Mouse (Mus musculus): ENCODE measurements at regions not wholly inside any gene's neighbourhood (a gene's known extent, or its start where the extent isn't known, plus 50 kb on each side); places are given as distances from the start of the nearest gene placed in this dataset.

DNA sequence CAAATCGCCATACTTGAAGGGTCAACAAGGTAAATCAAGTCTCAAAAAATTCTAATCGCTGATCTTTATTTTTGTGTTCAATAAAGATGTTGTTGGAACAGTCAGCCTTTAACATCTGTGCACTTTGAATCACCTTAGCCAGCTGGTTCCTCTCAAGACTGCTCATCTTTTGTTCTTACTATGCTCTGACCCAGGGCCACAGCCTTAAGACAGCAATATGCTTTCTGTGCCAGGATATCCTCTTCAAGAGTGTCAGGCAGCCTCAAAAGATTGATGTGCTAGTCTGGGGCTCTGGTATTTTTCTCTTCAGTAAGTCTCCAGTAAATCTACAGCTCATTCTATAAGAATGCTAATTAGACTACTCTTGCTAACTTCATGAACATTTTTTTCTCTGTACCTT, 199.9 kb downstream of the Dph6 start:
- Histone ChIP-seq H3K9ac (no peak overlapping the region), H3K4me3 (replicated peaks; ENCODE audit: low read length) (no peak overlapping the region), H3K36me3 (replicated peaks; ENCODE audit: control insufficient read depth, insufficient read depth) (no peaks in the 10 kb centered on the region), H3K27me3 (ENCODE audit: control insufficient read depth, insufficient read depth, low read length) (no peaks in the 10 kb centered on the region), H3K4me2 (replicated peaks) (no peak overlapping the region), H3K27ac (no peak overlapping the region), H3K9me3 (ENCODE audit: control insufficient read depth, low read length) (no peaks in the 10 kb centered on the region), H3K4me1 (replicated peaks; ENCODE audit: control insufficient read depth, insufficient read depth, low read length) (no peaks in the 10 kb centered on the region)
- no peak for ATAC-seq (ENCODE audit: low FRiP score)
- no peak for DNase-seq (ENCODE audit: low spot score)
- 87% methylated on average over 2 of the region's 2 CpGs for WGBS

DNA sequence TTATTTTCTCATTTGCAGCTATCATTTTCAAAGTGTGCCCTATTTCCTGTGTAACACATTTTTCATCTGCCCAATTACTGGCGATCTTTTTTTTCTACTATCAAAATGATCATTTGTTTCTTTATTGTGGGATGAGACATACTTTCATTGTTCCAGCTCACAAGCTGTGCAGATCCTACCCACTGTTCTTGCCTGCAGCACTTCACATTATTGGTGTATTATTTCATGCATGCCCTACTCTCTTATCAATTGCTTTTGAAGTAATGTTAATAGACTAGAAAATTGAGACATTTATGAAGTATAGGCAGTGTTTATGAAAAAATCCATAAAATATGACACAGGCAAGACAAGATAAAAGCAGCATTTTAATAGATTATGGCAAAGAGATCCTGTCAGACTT, 204.6 kb downstream of the Dph6 start:
- no peak for DNase-seq (ENCODE audit: low spot score)
- Histone ChIP-seq H3K9me3 (ENCODE audit: control insufficient read depth, low read length) (no peaks in the 10 kb centered on the region), H3K4me2 (replicated peaks) (no peak overlapping the region), H3K36me3 (replicated peaks; ENCODE audit: control insufficient read depth, insufficient read depth) (no peaks in the 10 kb centered on the region), H3K27me3 (ENCODE audit: control insufficient read depth, insufficient read depth, low read length) (no peaks in the 10 kb centered on the region), H3K9ac (no peak overlapping the region), H3K4me3 (replicated peaks; ENCODE audit: low read length) (no peak overlapping the region), H3K27ac (no peak overlapping the region), H3K4me1 (replicated peaks; ENCODE audit: control insufficient read depth, insufficient read depth, low read length) (no peaks in the 10 kb centered on the region)
- WGBS = 72% methylated on average over 1 of the region's 1 CpGs
- no peak for ATAC-seq (ENCODE audit: low FRiP score)

DNA sequence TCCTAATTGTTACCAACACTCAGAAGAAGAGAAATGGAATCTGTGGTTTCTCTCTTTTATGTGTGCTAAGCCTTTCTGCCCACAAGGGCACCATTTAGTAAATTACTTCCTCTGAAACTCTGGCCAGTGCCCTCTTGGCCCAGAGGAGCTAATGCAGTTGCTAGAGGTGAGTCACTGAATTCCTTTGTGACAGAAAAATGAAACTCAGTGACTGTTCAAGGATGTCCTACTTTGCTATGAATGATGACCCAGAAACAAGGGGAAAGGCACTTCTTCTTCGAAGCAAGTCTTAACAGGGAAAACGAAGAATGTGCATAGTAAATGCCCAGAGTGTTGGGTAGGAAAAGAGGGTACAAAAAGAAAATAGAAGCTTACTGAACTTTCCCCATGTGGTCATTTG, 211.0 kb downstream of the Dph6 start:
- 80% methylated on average over 2 of the region's 2 CpGs for WGBS
- ATAC-seq (ENCODE audit: low FRiP score) = no peak

DNA sequence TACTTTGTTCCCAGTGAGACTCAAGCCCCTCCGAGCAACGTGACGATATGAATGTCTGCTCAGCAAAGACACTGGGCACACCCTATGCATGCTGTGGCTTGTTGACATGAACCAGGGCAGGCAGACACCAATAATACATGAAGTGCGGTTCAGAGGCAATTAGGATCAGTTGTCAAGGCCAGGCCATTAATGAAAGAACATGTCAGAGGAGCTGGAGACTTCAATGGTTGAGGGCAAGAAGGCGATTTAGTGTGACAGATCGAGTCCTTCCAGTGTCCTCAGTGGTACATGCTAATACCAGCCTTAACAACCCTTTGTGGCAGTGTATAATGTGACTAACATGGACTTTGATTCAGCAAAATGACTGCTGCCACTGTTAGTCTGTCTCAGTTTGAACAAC, 213.8 kb downstream of the Dph6 start:
- no peak for DNase-seq (ENCODE audit: low spot score)
- 22% methylated on average over 6 of the region's 6 CpGs for WGBS
- no peaks in the 10 kb centered on the region for H3K27me3 ChIP-seq (ENCODE audit: control insufficient read depth, insufficient read depth, low read length)
- ATAC-seq (ENCODE audit: low FRiP score) = no peak
- H3K27ac ChIP-seq = peak overlapping the region; percentile 7; the same call in 1 of the 2 replicates
- H3K36me3 ChIP-seq (replicated peaks; ENCODE audit: control insufficient read depth, insufficient read depth) = no peaks in the 10 kb centered on the region
- no peaks in the 10 kb centered on the region for H3K4me1 ChIP-seq (replicated peaks; ENCODE audit: control insufficient read depth, insufficient read depth, low read length)
- no peak overlapping the region for H3K4me3 ChIP-seq (replicated peaks; ENCODE audit: low read length)
- no peaks in the 10 kb centered on the region for H3K9me3 ChIP-seq (ENCODE audit: control insufficient read depth, low read length)
- H3K4me2 ChIP-seq (replicated peaks) = no peak overlapping the region
- no peak overlapping the region for H3K9ac ChIP-seq

More for the DNA sequence above, 211.0 kb downstream of the Dph6 start:
- no peaks in the 10 kb centered on the region for H3K4me1 ChIP-seq (replicated peaks; ENCODE audit: control insufficient read depth, insufficient read depth, low read length)
- H3K4me3 ChIP-seq (replicated peaks; ENCODE audit: low read length) = no peak overlapping the region
- H3K36me3 ChIP-seq (replicated peaks; ENCODE audit: control insufficient read depth, insufficient read depth) = no peaks in the 10 kb centered on the region
- no peaks in the 10 kb centered on the region for H3K27me3 ChIP-seq (ENCODE audit: control insufficient read depth, insufficient read depth, low read length)
- H3K27ac ChIP-seq = no peak overlapping the region
- DNase-seq (ENCODE audit: low spot score) = no peak
- H3K9me3 ChIP-seq (ENCODE audit: control insufficient read depth, low read length) = no peaks in the 10 kb centered on the region
- H3K9ac ChIP-seq = no peak overlapping the region
- no peak overlapping the region for H3K4me2 ChIP-seq (replicated peaks)

DNA sequence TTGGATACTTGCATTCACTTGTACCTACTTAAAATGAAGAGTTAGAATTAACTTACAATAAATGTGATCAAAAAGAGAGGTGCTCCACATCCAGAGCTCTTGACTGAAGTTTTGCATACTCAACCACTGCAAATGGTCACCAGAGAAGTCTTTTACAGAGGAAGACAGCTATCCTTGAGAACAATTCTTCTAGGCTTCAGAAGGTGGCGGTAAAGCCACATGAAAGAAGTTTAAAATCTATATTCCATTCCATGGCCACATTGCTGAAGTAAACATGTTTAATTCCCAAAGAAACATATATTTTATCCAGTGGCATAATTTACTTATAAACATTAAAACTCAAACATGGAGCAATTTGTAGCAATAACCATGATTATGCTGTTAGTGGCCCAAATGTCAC, 215.1 kb downstream of the Dph6 start:
- ATAC-seq (ENCODE audit: low FRiP score) = no peak
- DNase-seq (ENCODE audit: low spot score) = peak; percentile 79
- H3K9me3 ChIP-seq (ENCODE audit: control insufficient read depth, low read length) = no peaks in the 10 kb centered on the region
- no peaks in the 10 kb centered on the region for H3K36me3 ChIP-seq (replicated peaks; ENCODE audit: control insufficient read depth, insufficient read depth)
- H3K27ac ChIP-seq = no peak overlapping the region
- WGBS = 57% methylated on average over 1 of the region's 1 CpGs
- H3K4me3 ChIP-seq (replicated peaks; ENCODE audit: low read length) = no peak overlapping the region
- no peaks in the 10 kb centered on the region for H3K4me1 ChIP-seq (replicated peaks; ENCODE audit: control insufficient read depth, insufficient read depth, low read length)
- H3K27me3 ChIP-seq (ENCODE audit: control insufficient read depth, insufficient read depth, low read length) = no peaks in the 10 kb centered on the region
- H3K4me2 ChIP-seq (replicated peaks) = no peak overlapping the region
- H3K9ac ChIP-seq = no peak overlapping the region

DNA sequence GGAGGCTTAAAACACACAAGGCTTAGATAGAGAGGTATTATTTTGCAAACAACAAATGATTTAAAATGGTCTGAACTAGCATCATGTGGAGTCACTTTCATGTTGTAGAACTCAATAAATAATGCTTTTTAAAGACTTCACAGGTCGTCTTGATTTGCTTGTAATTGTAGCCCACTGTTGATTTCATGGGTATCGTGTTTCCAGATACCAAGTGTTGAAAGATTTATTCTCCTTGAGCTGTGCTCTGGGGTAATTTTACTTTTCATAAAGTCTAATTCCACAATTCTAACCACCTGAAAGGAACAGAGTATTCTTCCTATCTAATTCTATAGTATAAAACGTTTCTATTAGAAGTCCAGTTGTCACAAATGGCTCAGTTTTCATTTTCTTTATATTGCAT, 216.7 kb downstream of the Dph6 start:
- no peak overlapping the region for H3K4me2 ChIP-seq (replicated peaks)
- WGBS = 53% methylated on average over 3 of the region's 3 CpGs

DNA sequence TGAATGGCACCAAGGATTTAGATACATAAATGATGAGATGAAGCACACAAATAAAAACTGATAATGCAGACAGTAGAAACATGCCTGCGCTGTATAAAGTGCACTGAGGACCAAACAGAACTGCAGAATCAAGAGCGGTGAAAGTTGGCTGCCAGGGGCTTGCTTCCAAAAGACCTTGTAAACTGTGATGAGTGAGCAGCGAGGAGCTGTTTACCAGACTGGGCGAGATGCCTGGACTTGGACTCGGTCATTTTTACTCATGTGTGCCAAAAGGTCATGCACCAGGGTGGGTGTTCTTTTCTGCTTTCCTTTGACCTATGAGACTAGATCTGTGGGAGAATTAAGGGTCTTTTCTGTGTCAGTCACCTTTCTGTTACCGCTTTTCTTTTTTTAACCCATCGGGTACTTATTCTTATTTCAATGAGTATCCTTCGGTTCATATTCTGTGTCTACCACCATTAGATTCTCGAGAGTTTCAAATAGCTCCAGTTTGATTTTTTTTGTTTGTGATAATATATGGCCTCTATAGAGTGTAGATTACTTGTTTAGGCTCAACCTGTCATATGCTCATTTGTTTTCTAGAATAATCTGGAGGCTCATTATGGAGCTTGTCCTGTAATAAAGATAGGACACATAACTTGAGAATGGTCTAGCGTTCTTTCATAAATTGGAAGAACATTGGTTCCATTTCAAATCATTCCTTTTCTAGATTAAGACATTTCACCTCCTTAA, 226.3 kb upstream of the Zfp770 start:
- ATAC-seq (ENCODE audit: low FRiP score) (no peak), DNase-seq (ENCODE audit: low spot score) (no peak)
- no peak overlapping the region for H3K27ac ChIP-seq
- H3K9me3 ChIP-seq (ENCODE audit: control insufficient read depth, low read length) = no peaks in the 10 kb centered on the region
- H3K27me3 ChIP-seq (ENCODE audit: control insufficient read depth, insufficient read depth, low read length) = no peaks in the 10 kb centered on the region
- no peak overlapping the region for H3K4me2 ChIP-seq (replicated peaks)
- WGBS = 83% methylated on average over 10 of the region's 10 CpGs
- H3K4me3 ChIP-seq (replicated peaks; ENCODE audit: low read length) = no peak overlapping the region
- no peaks in the 10 kb centered on the region for H3K4me1 ChIP-seq (replicated peaks; ENCODE audit: control insufficient read depth, insufficient read depth, low read length)
- H3K9ac ChIP-seq = no peak overlapping the region
- no peaks in the 10 kb centered on the region for H3K36me3 ChIP-seq (replicated peaks; ENCODE audit: control insufficient read depth, insufficient read depth)

More for the DNA sequence above, 216.7 kb downstream of the Dph6 start:
- ATAC-seq (ENCODE audit: low FRiP score) = no peak
- no peak overlapping the region for H3K9ac ChIP-seq
- H3K36me3 ChIP-seq (replicated peaks; ENCODE audit: control insufficient read depth, insufficient read depth) = no peaks in the 10 kb centered on the region
- DNase-seq (ENCODE audit: low spot score) = no peak
- no peak overlapping the region for H3K4me3 ChIP-seq (replicated peaks; ENCODE audit: low read length)
- H3K27me3 ChIP-seq (ENCODE audit: control insufficient read depth, insufficient read depth, low read length) = no peaks in the 10 kb centered on the region
- no peak overlapping the region for H3K27ac ChIP-seq
- no peaks in the 10 kb centered on the region for H3K4me1 ChIP-seq (replicated peaks; ENCODE audit: control insufficient read depth, insufficient read depth, low read length)
- H3K9me3 ChIP-seq (ENCODE audit: control insufficient read depth, low read length) = no peaks in the 10 kb centered on the region

DNA sequence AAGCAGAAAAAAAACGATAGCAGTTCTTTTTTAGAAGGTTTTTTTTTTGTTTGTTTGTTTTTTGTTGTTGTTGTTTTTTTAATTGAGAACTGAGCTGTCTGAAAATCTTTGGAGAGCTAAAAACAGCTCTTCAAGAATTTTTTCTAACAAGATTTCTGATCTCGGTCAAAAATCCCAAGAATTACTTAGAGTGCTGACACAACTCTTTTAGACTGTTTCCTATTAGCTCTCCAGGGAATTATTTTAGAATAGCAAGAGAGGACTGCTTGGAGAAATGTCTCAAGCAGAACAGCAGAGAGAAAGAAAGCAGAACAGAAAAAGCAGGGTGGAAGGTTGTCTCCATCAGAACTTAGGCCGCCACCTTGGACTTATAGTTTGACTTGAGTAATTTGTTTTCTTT, 218.1 kb upstream of the Zfp770 start:
- Histone ChIP-seq H3K36me3 (replicated peaks; ENCODE audit: control insufficient read depth, insufficient read depth) (no peaks in the 10 kb centered on the region), H3K9me3 (ENCODE audit: control insufficient read depth, low read length) (0 out of 2 replicates have a peak, but pooled peaks cover 6% of the 10 kb centered on the region), H3K4me2 (replicated peaks) (no peak overlapping the region), H3K9ac (no peak overlapping the region), H3K4me1 (replicated peaks; ENCODE audit: control insufficient read depth, insufficient read depth, low read length) (no peaks in the 10 kb centered on the region), H3K27me3 (ENCODE audit: control insufficient read depth, insufficient read depth, low read length) (no peaks in the 10 kb centered on the region), H3K27ac (no peak overlapping the region), H3K4me3 (replicated peaks; ENCODE audit: low read length) (no peak overlapping the region)
- ATAC-seq (ENCODE audit: low FRiP score) (no peak), DNase-seq (ENCODE audit: low spot score) (no peak)
- WGBS = 66% methylated on average over 3 of the region's 3 CpGs

DNA sequence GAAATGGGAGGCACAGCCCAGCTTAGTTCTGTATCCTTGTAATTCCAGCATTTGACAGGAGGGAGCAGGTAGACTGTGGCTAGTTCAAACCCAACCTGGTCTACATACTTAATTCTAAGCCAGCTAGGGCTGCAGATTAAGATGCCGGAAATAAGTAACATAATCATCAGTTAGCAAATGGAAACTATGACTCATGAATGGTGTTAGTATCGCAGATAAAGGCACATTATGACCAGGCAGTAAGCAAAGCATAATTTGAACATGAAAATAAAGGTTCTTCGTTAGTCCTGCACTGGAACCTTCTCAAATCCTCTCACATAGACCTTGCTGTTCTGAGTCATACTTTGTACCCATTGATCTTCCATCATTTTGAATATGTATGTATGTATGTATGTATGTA, 211.7 kb upstream of the Zfp770 start:
- Histone ChIP-seq H3K36me3 (replicated peaks; ENCODE audit: control insufficient read depth, insufficient read depth) (no peaks in the 10 kb centered on the region), H3K4me1 (replicated peaks; ENCODE audit: control insufficient read depth, insufficient read depth, low read length) (no peaks in the 10 kb centered on the region), H3K4me3 (replicated peaks; ENCODE audit: low read length) (no peak overlapping the region), H3K27me3 (ENCODE audit: control insufficient read depth, insufficient read depth, low read length) (no peaks in the 10 kb centered on the region), H3K9me3 (ENCODE audit: control insufficient read depth, low read length) (no peaks in the 10 kb centered on the region), H3K9ac (no peak overlapping the region), H3K4me2 (replicated peaks) (no peak overlapping the region), H3K27ac (no peak overlapping the region)
- no peak for ATAC-seq (ENCODE audit: low FRiP score)
- WGBS = 97% methylated on average over 3 of the region's 3 CpGs
- DNase-seq (ENCODE audit: low spot score) = no peak

All from hindbrain, embryonic 14.5 days (tissue).